Mouse (Mus musculus) forebrain, embryonic 10.5 days (tissue): ENCODE measurements at regions not wholly inside any gene's neighbourhood (a gene's known extent, or its start where the extent isn't known, plus 50 kb on each side); places are given as distances from the start of the nearest gene placed in this dataset.

Experiments used
- DNase-seq: peaks from one replicate; pipeline ENCODE4 v3.0.0-alpha.2; 2017; ENCODE audit warnings: low spot score; ENCODE audit errors: extremely low spot score
- H3K27ac ChIP-seq: fragments of 300-500 bp; sonication (generic); 2 replicates; pipeline ENCODE4 v1.5.1; 2016; ENCODE audit warnings: mild to moderate bottlenecking
- H3K27me3 ChIP-seq: fragments of 300-500 bp; sonication (generic); 2 replicates; pipeline ENCODE4 v1.6.1; 2016; ENCODE audit warnings: mild to moderate bottlenecking; ENCODE audit not compliant: poor library complexity, severe bottlenecking
- H3K36me3 ChIP-seq: fragments of 300-500 bp; sonication (generic); replicated peaks from 2 replicates; pipeline ENCODE4 v1.6.1; 2016; ENCODE audit warnings: mild to moderate bottlenecking, moderate library complexity
- H3K4me1 ChIP-seq: fragments of 300-500 bp; sonication (generic); 2 replicates; pipeline ENCODE4 v1.6.1; 2016
- H3K4me3 ChIP-seq: fragments of 300-500 bp; sonication (generic); 2 replicates; pipeline ENCODE4 v1.5.1; 2016; ENCODE audit warnings: mild to moderate bottlenecking, moderate library complexity
- H3K9me3 ChIP-seq: fragments of 300-500 bp; sonication (generic); 2 replicates; pipeline ENCODE4 v1.6.1; 2016; ENCODE audit warnings: mild to moderate bottlenecking, moderate library complexity
- WGBS: fragments of 180-500 bp; shearing (Covaris S2); methylation state at CpG from one replicate; pipeline ENCODE4 v1.1.7; 2016; 5-methylcytosine and 5-hydroxymethylcytosine counted together

DNA sequence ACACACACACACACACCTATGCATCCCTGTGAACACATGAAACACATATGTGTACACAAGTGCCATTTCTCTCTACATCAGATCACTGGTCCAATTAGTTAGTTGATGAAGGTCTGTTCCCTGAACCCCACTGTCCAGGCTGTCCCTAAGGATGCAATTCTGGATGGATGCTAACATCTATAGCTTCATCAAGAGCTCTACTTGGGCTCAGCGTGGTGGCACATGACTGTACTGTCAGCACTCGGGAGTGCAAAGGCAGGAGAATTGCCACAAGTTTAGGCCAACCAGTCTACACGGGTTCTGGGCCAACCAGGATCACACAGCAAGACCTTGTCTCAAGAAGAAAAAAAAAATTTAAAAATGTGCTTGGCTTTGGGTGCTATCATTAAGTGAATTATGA lies 55.9 kb upstream of the 1110032F04Rik start:
- DNase-seq, result no peak

GRCm38 (mm10) chr3:68814011-68814690 lies 55.2 kb upstream of the 1110032F04Rik start:
- Histone ChIP-seq H3K36me3 (no peaks in the 10 kb centered on the region), H3K27me3 (no peaks in the 10 kb centered on the region), H3K4me3 (no peak overlapping the region), H3K9me3 (no peaks in the 10 kb centered on the region), H3K27ac (no peak overlapping the region), H3K4me1 (no peaks in the 10 kb centered on the region)
- 93% methylated on average over 9 of the region's 9 CpGs for WGBS
- DNase-seq, result no peak

More for the DNA sequence above, 55.9 kb upstream of the 1110032F04Rik start:
- H3K4me3 ChIP-seq, result no peak overlapping the region
- H3K36me3 ChIP-seq, result no peaks in the 10 kb centered on the region
- no peaks in the 10 kb centered on the region for H3K27me3 ChIP-seq
- no peaks in the 10 kb centered on the region for H3K4me1 ChIP-seq
- H3K27ac ChIP-seq, result no peak overlapping the region
- WGBS, result 84% methylated on average over 3 of the region's 3 CpGs
- H3K9me3 ChIP-seq, result no peaks in the 10 kb centered on the region

GRCm38 (mm10) chr3:68815621-68816020 lies 53.8 kb upstream of the 1110032F04Rik start:
- WGBS, result 93% methylated on average over 6 of the region's 6 CpGs
- H3K4me1 ChIP-seq, result no peaks in the 10 kb centered on the region
- no peaks in the 10 kb centered on the region for H3K27me3 ChIP-seq
- H3K4me3 ChIP-seq, result no peak overlapping the region
- DNase-seq, result no peak
- H3K36me3 ChIP-seq, result no peaks in the 10 kb centered on the region
- H3K27ac ChIP-seq, result no peak overlapping the region
- H3K9me3 ChIP-seq, result no peaks in the 10 kb centered on the region

DNA sequence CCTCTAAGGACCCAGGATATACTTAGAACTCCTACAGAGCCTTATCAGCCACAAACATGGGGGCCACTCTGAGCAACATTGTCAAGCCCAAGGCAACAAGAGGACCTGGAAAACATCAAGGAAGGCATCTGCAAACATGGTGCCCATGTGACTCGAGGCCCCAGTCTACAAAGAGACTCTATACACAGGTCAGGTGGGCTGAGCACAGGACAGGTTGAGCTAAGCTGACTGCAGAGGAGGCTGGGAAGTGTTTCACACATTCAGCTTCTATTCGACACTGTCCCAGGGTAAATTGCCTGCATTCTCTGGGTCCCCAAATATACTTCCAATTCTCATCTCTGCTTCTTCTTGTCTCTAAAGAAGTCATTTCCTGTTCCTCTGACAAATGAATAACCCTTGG lies 52.1 kb upstream of the 1110032F04Rik start:
- Histone ChIP-seq H3K27ac (no peak overlapping the region), H3K4me1 (0 out of 2 replicates have a peak, but pooled peaks cover 5% of the 10 kb centered on the region), H3K27me3 (no peaks in the 10 kb centered on the region), H3K4me3 (no peak overlapping the region), H3K36me3 (no peaks in the 10 kb centered on the region), H3K9me3 (no peaks in the 10 kb centered on the region)
- WGBS, result 81% methylated on average over 2 of the region's 2 CpGs
- no peak for DNase-seq
